Mouse (Mus musculus): ENCODE measurements around the gene Slc24a3. TPM values are rescaled to one million over a fixed set of nuclear protein-coding genes. Genes with fewer than 3 reads are reported as not detected.
A peak's percentile ranks its signal among the peaks of the same experiment; 100 is the strongest.

Gene Slc24a3
- polyA plus RNA-seq, 1 experiment from 2014 or later, result 1.3 TPM

DNA sequence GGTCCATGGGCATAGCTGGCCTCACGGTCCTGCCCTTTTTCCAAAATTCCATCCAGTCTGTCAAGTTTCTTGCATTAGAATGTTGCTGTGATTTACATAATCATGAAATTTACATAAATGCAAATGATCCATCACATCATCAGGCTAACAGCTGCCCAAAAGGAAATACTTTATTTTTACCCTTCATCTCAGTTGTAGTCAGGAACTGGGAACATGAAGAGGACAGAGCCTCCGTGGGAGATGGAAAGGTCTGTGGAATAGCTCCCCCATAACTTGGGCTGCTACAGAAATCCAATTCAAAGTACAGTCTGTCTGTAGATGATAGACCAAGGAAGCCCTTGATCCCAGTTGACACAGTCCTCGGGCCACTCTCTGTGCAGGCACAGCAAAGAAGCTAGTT is 417.9 kb downstream of the Slc24a3 start:
- ATAC-seq (ENCODE audit: low read depth), result no peak
- 59% methylated on average over 3 of the region's 3 CpGs for WGBS

DNA sequence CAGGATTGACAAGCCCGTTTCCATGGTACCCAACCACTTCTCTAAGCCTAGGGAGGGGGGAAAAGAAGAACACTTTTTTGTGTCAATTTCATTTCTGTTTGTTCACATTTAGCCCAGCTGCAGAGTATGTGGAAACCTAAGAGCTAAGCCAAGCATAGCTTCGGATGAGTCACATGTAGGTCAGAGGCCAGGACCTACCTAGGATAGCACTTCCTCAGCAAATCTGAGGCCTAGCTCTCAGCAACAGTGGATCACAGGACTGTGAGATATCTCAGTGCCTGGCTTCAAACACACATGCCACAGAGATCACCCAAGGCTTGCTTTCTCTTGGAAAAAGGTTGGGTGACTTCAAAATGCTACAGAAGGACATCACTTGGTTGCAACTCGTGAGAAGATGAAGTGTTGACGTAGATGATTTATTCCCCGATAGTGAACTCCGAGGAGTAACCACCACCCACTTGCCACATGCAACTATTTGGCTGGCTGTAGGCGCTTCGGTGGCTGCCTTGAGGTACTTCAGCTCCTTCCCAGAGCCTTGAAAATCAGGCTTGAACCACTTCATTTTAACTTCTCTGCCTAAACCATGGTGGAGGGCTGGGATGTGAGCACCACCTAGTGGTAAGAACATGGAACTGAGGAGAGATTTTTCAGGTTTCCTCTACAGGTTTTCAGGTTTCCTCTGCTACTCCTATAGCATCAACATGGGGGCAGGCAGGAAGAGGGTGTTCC is 420.6 kb downstream of the Slc24a3 start:
- no peak overlapping the region for H3K27ac ChIP-seq (ENCODE audit: low read length)
- no peak overlapping the region for H3K4me3 ChIP-seq (ENCODE audit: low read length)
- no peaks in the 10 kb centered on the region for H3K9me3 ChIP-seq (ENCODE audit: control insufficient read depth, low read length)
- no peaks in the 10 kb centered on the region for H3K36me3 ChIP-seq (ENCODE audit: control insufficient read depth, insufficient read depth, low read length)
- 47% methylated on average over 8 of the region's 8 CpGs for WGBS
- H3K4me2 ChIP-seq (ENCODE audit: low read depth, low read length), result no peak overlapping the region
- peak; percentile 83 for ATAC-seq (ENCODE audit: low read depth)
- no peaks in the 10 kb centered on the region for H3K4me1 ChIP-seq (replicated peaks; ENCODE audit: control insufficient read depth, insufficient read depth, low read length)
- no peaks in the 10 kb centered on the region for H3K27me3 ChIP-seq (ENCODE audit: control insufficient read depth, insufficient read depth, low read depth, low read length)
- no peak overlapping the region for H3K9ac ChIP-seq (ENCODE audit: low read length)

More for the DNA sequence above, 417.9 kb downstream of the Slc24a3 start:
- Histone ChIP-seq H3K27ac (ENCODE audit: low read length) (no peak overlapping the region), H3K4me3 (ENCODE audit: low read length) (no peak overlapping the region), H3K36me3 (ENCODE audit: control insufficient read depth, insufficient read depth, low read length) (no peaks in the 10 kb centered on the region), H3K27me3 (ENCODE audit: control insufficient read depth, insufficient read depth, low read depth, low read length) (no peaks in the 10 kb centered on the region), H3K4me1 (replicated peaks; ENCODE audit: control insufficient read depth, insufficient read depth, low read length) (no peaks in the 10 kb centered on the region), H3K9me3 (ENCODE audit: control insufficient read depth, low read length) (no peaks in the 10 kb centered on the region), H3K4me2 (ENCODE audit: low read depth, low read length) (no peak overlapping the region), H3K9ac (ENCODE audit: low read length) (no peak overlapping the region)

DNA sequence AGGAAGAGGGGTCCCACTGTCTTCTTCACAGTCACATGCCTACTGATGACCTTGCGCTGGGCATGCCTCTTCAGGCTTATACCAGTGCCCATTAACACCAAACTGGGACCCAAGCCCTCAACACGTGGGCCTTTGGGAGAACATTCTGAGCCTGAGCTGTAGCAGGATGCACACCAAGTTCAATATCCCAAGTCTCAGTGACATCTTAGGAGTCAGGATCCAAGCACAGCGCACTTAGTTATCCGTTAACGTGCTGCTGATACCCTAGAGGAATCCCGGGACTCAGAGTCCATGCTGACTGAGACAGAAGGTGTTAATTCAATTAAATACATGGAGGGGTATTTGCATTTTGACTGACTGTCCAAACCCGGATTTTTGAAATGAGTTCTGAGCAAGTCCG is 424.3 kb downstream of the Slc24a3 start:
- no peaks in the 10 kb centered on the region for H3K36me3 ChIP-seq (ENCODE audit: control insufficient read depth, insufficient read depth, low read length)
- no peak overlapping the region for H3K9ac ChIP-seq (ENCODE audit: low read length)
- H3K4me3 ChIP-seq (ENCODE audit: low read length), result no peak overlapping the region
- no peak for ATAC-seq (ENCODE audit: low read depth)
- WGBS, result 75% methylated on average over 8 of the region's 8 CpGs
- H3K27ac ChIP-seq (ENCODE audit: low read length), result no peak overlapping the region
- H3K4me1 ChIP-seq (replicated peaks; ENCODE audit: control insufficient read depth, insufficient read depth, low read length), result no peaks in the 10 kb centered on the region
- H3K9me3 ChIP-seq (ENCODE audit: control insufficient read depth, low read length), result no peaks in the 10 kb centered on the region
- H3K4me2 ChIP-seq (ENCODE audit: low read depth, low read length), result no peak overlapping the region
- H3K27me3 ChIP-seq (ENCODE audit: control insufficient read depth, insufficient read depth, low read depth, low read length), result no peaks in the 10 kb centered on the region

DNA sequence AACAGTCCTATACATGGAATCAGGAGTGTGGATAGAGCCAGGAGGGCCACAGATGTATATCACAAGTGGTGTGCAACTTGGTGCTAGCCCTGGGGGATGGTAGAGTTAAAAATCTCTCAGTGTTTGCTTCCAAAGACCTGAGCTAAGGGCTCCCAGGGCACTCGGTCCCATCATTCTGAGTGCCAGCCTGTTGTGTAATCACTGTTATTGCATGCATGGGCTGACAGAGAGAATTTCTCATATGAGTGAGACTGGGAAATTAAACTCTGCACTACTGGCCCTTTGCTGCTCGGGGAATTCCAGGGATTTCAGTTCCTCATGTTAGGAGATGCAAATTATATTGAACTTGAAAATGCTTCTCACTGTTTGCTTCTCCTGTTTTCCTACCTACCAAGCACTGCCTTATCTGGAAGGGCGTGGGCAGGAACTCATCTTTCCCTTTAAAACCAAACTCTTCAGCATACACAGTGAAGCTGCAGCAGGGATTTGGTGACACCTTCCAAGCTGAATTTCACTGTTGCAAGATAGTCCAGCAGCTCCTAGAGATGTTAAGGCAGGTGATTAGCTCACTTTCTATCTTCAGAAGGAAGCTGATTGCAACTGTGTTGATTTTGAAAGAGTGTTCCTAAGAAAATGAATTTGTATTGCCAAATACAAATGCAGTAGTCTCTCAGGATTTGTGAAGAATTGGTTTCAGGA is 426.2 kb downstream of the Slc24a3 start:
- Histone ChIP-seq H3K27ac (ENCODE audit: low read length) (no peak overlapping the region), H3K36me3 (ENCODE audit: control insufficient read depth, insufficient read depth, low read length) (no peaks in the 10 kb centered on the region)
- ATAC-seq (ENCODE audit: low read depth), result no peak

DNA sequence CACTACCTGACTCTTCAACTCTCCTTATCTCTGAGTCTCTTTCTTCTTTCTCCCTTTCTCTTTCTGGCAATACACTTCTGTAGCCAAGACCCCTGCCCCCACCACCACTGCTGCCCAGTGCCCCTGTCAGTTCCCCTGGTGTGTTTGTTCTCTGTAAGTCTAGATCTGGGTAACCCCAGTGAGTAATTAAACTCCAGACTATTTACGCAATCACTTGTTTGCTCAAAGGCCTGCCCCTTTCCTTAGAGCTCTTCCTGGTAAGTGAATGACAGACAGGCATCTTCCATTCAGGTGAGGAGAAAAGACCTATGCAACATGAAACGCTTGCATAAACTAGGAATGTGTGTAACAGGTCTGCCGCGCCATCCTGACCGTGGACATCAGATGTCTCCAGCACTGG is 430.3 kb downstream of the Slc24a3 start:
- no peaks in the 10 kb centered on the region for H3K4me1 ChIP-seq (replicated peaks; ENCODE audit: control insufficient read depth, insufficient read depth, low read length)
- no peak overlapping the region for H3K4me2 ChIP-seq (ENCODE audit: low read depth, low read length)
- H3K4me3 ChIP-seq (ENCODE audit: low read length), result no peak overlapping the region
- 61% methylated on average over 5 of the region's 5 CpGs for WGBS
- no peaks in the 10 kb centered on the region for H3K27me3 ChIP-seq (ENCODE audit: control insufficient read depth, insufficient read depth, low read depth, low read length)
- no peak for ATAC-seq (ENCODE audit: low read depth)
- H3K36me3 ChIP-seq (ENCODE audit: control insufficient read depth, insufficient read depth, low read length), result no peaks in the 10 kb centered on the region
- H3K27ac ChIP-seq (ENCODE audit: low read length), result no peak overlapping the region
- no peaks in the 10 kb centered on the region for H3K9me3 ChIP-seq (ENCODE audit: control insufficient read depth, low read length)
- H3K9ac ChIP-seq (ENCODE audit: low read length), result no peak overlapping the region

More for the DNA sequence above, 426.2 kb downstream of the Slc24a3 start:
- no peak overlapping the region for H3K4me2 ChIP-seq (ENCODE audit: low read depth, low read length)
- WGBS, result 56% methylated on average over 3 of the region's 3 CpGs
- H3K4me1 ChIP-seq (replicated peaks; ENCODE audit: control insufficient read depth, insufficient read depth, low read length), result no peaks in the 10 kb centered on the region
- H3K27me3 ChIP-seq (ENCODE audit: control insufficient read depth, insufficient read depth, low read depth, low read length), result no peaks in the 10 kb centered on the region
- no peaks in the 10 kb centered on the region for H3K9me3 ChIP-seq (ENCODE audit: control insufficient read depth, low read length)
- no peak overlapping the region for H3K4me3 ChIP-seq (ENCODE audit: low read length)
- H3K9ac ChIP-seq (ENCODE audit: low read length), result no peak overlapping the region

DNA sequence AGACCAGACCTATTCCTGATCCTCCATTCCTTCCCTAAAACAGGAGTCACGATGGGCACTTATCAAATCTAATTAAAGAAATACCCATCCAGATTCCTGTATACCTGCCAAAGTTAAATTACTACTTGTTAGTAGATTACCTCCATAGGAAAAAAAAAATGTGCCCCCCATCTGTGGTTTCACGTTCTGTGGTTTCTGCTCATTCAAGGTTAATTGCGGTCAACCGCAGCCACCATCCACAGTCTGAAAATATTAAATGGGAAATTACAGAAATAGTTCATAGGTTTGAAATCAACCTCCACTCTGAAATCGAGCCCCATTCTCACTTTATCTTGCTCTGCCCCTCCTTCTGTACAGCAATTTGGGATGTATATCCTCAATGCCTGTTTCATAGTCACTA is 440.3 kb downstream of the Slc24a3 start:
- H3K9ac ChIP-seq (ENCODE audit: low read length), result no peak overlapping the region
- ATAC-seq (ENCODE audit: low read depth), result no peak
- H3K4me2 ChIP-seq (ENCODE audit: low read depth, low read length), result no peak overlapping the region
- no peak overlapping the region for H3K27ac ChIP-seq (ENCODE audit: low read length)
- no peaks in the 10 kb centered on the region for H3K36me3 ChIP-seq (ENCODE audit: control insufficient read depth, insufficient read depth, low read length)
- no peaks in the 10 kb centered on the region for H3K27me3 ChIP-seq (ENCODE audit: control insufficient read depth, insufficient read depth, low read depth, low read length)
- 81% methylated on average over 5 of the region's 5 CpGs for WGBS
- no peaks in the 10 kb centered on the region for H3K9me3 ChIP-seq (ENCODE audit: control insufficient read depth, low read length)
- H3K4me1 ChIP-seq (replicated peaks; ENCODE audit: control insufficient read depth, insufficient read depth, low read length), result no peaks in the 10 kb centered on the region
- H3K4me3 ChIP-seq (ENCODE audit: low read length), result no peak overlapping the region

DNA sequence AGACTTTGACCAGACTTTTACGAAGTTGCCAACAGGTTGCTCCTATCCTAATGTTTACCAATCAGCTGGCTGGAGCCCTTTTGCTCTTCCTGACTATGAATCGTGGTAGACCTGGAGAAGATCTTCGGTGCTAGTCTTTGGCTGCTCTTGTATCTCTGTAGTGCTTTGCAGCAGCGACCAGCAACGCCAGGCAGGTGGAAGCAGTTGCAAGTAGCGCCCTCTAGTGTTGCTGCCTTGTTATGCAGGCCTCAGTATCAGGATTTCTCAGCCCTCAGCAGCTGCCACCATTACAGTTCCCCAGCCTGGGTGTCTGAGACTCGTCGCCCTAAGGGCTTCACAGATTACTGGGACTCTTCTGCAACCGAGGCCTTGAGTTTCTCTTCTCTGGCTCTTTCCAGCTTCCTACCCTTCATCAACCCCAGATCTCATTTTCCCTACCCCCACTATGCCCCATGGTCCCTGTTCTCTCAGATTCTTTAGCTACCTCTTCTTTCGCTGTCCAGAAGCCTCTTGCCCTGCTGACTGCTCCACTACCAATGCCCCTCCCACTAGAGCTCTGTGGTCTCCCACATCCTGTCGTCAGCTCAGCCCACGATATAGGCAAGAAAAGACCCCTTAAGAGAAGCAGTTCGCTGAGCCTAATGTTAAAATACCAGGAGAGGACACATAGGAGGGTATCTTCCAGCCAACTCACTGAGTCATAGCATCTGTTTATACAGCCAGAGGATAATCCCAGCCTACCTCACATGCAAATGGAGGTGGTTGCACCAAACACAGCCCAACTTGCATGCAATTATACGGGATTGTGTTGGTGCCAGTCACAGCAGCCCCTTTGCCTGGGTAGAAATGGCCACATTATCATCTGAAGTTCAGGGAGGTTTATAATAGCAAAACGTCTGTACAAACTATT is 443.5 kb downstream of the Slc24a3 start:
- no peaks in the 10 kb centered on the region for H3K9me3 ChIP-seq (ENCODE audit: control insufficient read depth, low read length)
- no peak overlapping the region for H3K4me3 ChIP-seq (ENCODE audit: low read length)
- ATAC-seq (ENCODE audit: low read depth), result no peak
- WGBS, result 43% methylated on average over 15 of the region's 15 CpGs
- H3K4me1 ChIP-seq (replicated peaks; ENCODE audit: control insufficient read depth, insufficient read depth, low read length), result no peaks in the 10 kb centered on the region
- H3K9ac ChIP-seq (ENCODE audit: low read length), result no peak overlapping the region
- H3K27me3 ChIP-seq (ENCODE audit: control insufficient read depth, insufficient read depth, low read depth, low read length), result no peaks in the 10 kb centered on the region
- no peaks in the 10 kb centered on the region for H3K36me3 ChIP-seq (ENCODE audit: control insufficient read depth, insufficient read depth, low read length)
- H3K4me2 ChIP-seq (ENCODE audit: low read depth, low read length), result no peak overlapping the region
- H3K27ac ChIP-seq (ENCODE audit: low read length), result no peak overlapping the region

DNA sequence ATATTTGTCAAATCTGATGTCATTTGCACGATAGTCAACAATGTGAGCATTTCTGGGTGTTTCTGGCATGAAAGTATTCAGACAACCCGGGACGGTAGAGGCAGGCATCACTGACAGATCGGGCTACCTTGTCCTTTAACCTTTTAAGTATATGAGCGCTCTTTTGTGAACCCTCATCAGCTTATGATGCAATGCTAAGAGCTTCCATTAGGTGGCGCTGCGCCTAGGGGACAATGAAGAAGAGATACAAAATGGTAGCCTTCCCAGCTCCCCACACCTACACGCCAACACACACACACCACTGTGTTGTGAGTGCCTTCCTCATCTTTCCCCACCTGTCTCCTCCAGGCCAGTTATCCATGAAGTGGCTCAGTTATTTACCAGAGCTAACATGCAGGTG is 445.4 kb downstream of the Slc24a3 start:
- Histone ChIP-seq H3K9ac (ENCODE audit: low read length) (no peak overlapping the region), H3K4me2 (ENCODE audit: low read depth, low read length) (no peak overlapping the region), H3K27me3 (ENCODE audit: control insufficient read depth, insufficient read depth, low read depth, low read length) (no peaks in the 10 kb centered on the region), H3K4me1 (replicated peaks; ENCODE audit: control insufficient read depth, insufficient read depth, low read length) (no peaks in the 10 kb centered on the region), H3K4me3 (ENCODE audit: low read length) (no peak overlapping the region), H3K27ac (ENCODE audit: low read length) (no peak overlapping the region), H3K36me3 (ENCODE audit: control insufficient read depth, insufficient read depth, low read length) (no peaks in the 10 kb centered on the region), H3K9me3 (ENCODE audit: control insufficient read depth, low read length) (no peaks in the 10 kb centered on the region)
- 63% methylated on average over 8 of the region's 8 CpGs for WGBS
- ATAC-seq (ENCODE audit: low read depth), result no peak

DNA sequence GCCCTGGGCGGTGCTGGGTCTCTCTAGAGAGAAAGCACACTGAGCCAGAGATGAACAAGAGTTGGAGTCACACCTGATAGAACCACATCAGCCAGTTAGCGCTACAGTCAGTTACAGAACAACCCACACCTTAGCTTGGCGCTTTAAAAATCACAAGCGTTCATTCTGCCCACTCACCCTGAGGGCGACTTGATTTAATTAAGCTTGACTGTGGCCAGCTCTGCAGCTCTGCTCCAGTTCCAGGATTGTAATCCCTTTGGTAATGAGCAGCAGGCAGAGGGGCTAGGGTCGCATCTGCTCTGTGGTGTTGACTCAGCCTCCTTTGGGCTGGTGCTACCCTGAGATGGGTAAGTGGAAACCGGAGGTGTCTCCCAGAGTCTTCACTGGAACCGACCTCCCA is 446.2 kb downstream of the Slc24a3 start:
- H3K4me1 ChIP-seq (replicated peaks; ENCODE audit: control insufficient read depth, insufficient read depth, low read length), result no peaks in the 10 kb centered on the region
- 84% methylated on average over 8 of the region's 8 CpGs for WGBS
- H3K9me3 ChIP-seq (ENCODE audit: control insufficient read depth, low read length), result no peaks in the 10 kb centered on the region
- H3K4me3 ChIP-seq (ENCODE audit: low read length), result no peak overlapping the region
- no peak overlapping the region for H3K27ac ChIP-seq (ENCODE audit: low read length)
- H3K4me2 ChIP-seq (ENCODE audit: low read depth, low read length), result no peak overlapping the region
- no peak for ATAC-seq (ENCODE audit: low read depth)
- H3K9ac ChIP-seq (ENCODE audit: low read length), result no peak overlapping the region
- no peaks in the 10 kb centered on the region for H3K27me3 ChIP-seq (ENCODE audit: control insufficient read depth, insufficient read depth, low read depth, low read length)
- H3K36me3 ChIP-seq (ENCODE audit: control insufficient read depth, insufficient read depth, low read length), result no peaks in the 10 kb centered on the region

Data from lung, embryonic 16.5 days (tissue).